Mouse (Mus musculus) urinary bladder, adult 18-20 months (tissue): Measurements from ENCODE around the gene Zfp869.
"Not testable (repeated sequence)": the region's sequence is repeated elsewhere in the genome, so short reads cannot be mapped to it uniquely, and the experiment has no call there.

ENCODE experiments used
- DNase-seq, 2 experiments: peaks; one replicate each; pipeline ENCODE4 v3.0.0; 2022; ENCODE audit warnings: low spot score in 2 of 2, mixed read lengths in 2 of 2

Gene Zfp869

GRCm38 (mm10) chr8:69710624-69711023, at the start of gene Zfp869:
Zfp869 (minus strand) TSS chr8:69710724.
- not testable (repeated sequence) for DNase-seq

GRCm38 (mm10) chr8:69758316-69758715, 47.8 kb upstream of the Zfp869 start:
- no peak for DNase-seq

GRCm38 (mm10) chr8:69752437-69752836, 41.9 kb upstream of the Zfp869 start:
- DNase-seq: no peak

DNA sequence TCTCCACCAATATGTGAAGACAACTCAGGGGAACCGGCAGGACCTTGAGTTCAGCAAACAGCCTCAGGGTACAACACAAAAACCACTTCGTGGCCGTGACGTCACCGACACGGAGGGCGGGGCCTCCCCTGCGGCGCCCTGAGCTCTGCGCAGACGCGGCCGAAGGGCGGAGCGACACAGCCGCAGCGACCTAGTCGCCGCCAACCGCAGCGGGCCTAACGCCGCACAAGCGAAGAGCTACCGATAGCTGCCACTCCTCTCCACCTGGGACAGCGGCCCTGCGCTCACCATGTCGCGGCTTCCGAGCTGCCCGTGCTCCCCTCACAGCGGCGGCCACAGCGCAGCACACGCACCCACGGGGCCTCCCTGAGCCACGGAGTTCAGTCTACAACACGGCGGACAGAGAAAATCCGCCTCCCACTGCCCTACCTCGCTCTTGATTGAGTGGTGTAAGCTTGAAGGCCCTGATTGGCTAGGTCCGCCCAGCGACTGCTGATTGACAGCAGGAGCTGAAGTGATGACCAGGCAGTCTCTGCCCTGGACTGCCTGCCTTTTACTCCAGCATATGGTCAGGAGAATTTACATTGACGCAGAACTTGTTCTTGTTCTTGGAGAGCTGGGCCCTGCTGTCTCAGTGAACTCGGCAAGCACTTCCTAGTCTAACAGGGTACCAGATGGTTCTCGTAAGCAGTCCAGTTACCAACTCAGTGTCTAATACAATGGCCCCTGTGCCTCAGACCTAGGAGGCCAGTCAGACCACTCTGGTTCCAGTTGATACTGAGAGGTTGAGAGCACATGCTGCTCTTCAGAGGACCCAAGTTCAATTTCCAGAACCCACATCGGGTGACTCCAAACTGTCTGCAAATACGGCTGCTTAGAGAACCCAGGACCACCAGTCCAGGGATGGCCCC, 39.3 kb upstream of the Zfp869 start, which contains the start of gene Zfp963:
Gene Zfp963 (minus strand): TSS at position 427 of the 911 bp plus-strand sequence.
- DNase-seq: peak; percentile 91 to 95

DNA sequence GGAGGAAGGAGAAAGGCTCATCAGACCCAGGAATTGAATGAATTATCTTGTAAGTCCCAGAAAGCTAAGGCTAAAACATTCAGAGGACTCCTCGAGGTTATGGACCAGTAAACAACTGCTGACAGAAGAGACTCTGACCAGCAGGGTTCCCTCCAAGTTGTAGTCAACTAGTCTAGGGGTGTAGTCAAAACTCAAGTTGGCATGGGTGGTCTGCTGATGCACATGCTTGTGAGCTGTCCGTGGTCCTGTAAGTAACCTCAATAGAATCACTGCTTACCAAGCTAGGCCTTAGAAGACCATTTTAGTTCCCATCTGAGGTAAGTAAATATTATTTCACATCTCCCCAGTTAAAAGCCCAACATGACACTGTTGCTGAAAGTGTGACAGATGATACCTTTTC, 30.7 kb upstream of the Zfp869 start:
- no peak for DNase-seq

- DNase-seq: no peak
These were observed 30.2 kb upstream of the Zfp869 start for GRCm38 (mm10) chr8:69740763-69741162.

DNA sequence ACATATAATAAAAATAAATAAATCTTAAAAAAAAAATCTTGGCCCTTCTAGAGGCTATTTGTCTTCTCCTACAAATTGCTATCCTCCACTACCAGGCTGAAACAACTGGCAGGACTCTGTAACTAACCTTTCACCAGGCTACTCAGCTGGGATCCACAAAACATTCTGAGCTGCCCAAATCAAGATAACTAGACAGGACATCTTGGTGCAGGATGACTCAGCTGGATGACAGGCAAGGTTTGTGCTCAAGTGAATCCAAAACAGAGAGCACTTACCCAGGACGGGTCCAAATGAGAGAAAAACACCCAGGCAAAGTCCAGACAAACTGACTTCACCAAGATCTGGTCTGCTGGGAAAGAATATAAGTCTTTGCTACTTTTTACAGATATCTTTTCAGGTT, 25.0 kb upstream of the Zfp869 start:
- DNase-seq: no peak

DNA sequence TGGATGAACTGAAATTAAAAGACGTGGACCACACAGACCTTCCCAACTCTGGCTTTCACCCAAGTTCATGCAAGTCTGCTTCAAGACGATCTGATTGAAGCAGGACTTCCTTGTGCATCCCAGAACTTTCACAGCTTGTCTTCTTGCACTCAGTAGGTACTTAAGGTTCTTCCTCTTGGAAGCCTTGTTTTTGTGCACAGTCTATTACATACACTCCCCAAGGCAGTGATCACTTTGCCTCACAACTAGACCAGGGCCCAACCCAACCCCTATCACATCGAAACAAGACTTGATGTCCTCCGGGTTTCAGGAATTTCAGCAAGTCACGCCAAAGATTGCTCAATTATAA, 6.7 kb upstream of the Zfp869 start:
- no peak for DNase-seq

DNA sequence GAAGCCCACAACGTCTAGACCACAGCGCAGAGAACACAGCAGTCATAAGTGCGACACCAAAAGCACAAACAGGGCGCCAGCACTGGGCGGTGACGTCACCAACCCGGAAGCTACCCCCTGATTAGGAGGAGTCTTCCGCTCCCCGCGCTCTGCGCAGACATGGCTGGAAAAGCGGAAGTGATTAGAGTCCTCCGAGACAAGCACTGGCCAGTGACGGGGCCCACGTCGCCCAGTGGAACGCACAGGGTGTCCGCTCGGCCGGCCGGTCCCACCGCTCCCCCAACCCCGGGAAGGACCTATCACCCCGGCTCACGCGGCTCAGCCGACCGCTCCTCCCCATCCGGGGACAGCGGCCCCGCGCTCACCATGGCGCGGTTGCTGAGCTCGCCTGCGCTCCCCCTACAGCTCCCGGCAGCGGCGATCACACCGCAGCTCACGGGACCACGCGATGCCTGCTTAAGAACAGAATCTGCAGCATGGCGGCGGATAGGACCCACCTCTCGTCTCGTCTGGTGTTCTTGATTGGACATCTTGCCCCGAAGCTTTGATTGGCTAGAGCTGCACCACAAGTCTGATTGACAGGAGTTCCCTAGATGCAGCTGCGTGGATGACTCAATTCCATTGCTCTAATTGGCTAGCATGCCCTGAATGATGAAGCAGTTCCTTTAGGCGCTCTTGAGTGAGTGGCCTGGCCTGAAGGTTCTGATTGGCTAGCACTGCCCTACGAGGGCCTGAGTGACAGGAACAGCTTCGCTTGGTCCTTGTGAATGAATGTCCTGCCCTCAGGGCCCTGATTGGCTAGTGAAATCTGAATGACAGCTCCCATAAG, 6.1 kb upstream of the Zfp869 start:
- peak; percentile 76 to 94 for DNase-seq

GRCm38 (mm10) chr8:69715366-69715765, 4.8 kb upstream of the Zfp869 start:
- DNase-seq: no peak

DNA sequence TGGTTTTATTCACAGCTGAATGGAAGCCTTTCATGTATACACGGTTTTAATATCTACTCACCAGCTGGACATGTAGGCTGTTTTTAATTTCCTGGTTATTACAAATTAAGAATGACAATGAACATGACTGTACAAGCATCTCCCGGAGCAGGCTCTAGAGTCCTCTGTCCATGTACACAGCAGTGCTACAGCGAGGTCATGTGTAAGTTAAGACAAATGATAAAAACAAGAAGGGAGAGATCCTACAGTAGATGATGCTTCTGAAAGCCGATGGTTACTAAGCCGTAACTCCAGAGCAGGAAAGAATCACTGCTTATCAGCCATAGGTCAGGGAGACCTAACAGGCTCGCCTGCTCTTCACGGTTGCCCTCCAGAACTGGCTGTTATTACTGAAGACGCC, 3.0 kb upstream of the Zfp869 start:
- no peak for DNase-seq

- DNase-seq: no peak
These were observed 8.7 kb downstream of the Zfp869 start for GRCm38 (mm10) chr8:69701810-69702209.

- not testable (repeated sequence) for DNase-seq
These were observed 45.5 kb downstream of the Zfp869 start for GRCm38 (mm10) chr8:69665051-69665450.

- DNase-seq: no peak
These were observed 49.2 kb downstream of the Zfp869 start for GRCm38 (mm10) chr8:69661294-69661693.
